Mouse (Mus musculus): ENCODE data around the gene Taf5l. TPM values are rescaled to one million over a fixed set of nuclear protein-coding genes. Genes with fewer than 3 reads are reported as not detected.
"Not testable (repeated sequence)": the region's sequence is repeated elsewhere in the genome, so short reads cannot be mapped to it uniquely, and the experiment has no call there.

The Taf5l gene
- polyA plus RNA-seq, 1 experiment: 20.4 TPM

DNA sequence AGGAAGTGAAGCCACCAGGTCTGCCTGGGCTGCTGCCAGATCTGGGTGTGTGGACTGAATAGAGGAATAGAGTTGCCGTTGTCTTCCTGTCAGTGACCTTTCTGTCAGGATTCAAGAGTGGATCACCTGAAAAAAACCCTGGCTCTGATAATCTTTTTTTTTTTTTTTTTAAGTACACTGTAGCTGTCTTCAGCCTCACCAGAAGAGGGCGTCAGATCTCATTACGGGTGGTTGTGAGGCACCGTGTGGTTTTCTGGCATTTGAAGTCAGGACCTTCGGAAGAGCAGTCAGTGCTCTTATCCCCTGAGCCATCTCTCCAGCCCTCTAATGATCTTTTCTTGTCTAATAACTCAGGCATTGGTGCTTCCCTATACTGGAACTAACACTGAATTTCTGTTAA lies 12.2 kb upstream of the Taf5l start:
- Histone ChIP-seq H3K4me3 (ENCODE audit: insufficient read depth, low read depth, low read length) (no peak overlapping the region), H3K27me3 (replicated peaks; ENCODE audit: control insufficient read depth, insufficient read depth, low read length) (no peaks in the 10 kb centered on the region), H3K36me3 (ENCODE audit: control insufficient read depth, insufficient read depth, low read length) (peaks cover 2% of the 10 kb centered on the region), H3K4me1 (ENCODE audit: control insufficient read depth, insufficient read depth, low read length) (no peaks in the 10 kb centered on the region), H3K27ac (ENCODE audit: insufficient read depth, low read depth, low read length) (no peak overlapping the region)
- no peak for DNase-seq
- WGBS: 58% methylated on average over 5 of the region's 5 CpGs
- TF ChIP-seq POLR2A (IDR thresholded peaks at IDR 0.05; ENCODE audit: low read depth, low read length) (no peak), CTCF (conservative IDR thresholded peaks at IDR 0.05; ENCODE audit: insufficient read depth, insufficient read length, low read depth, low read length) (0 out of 2 replicates have a peak, but pooled peaks have one; percentile 14)

DNA sequence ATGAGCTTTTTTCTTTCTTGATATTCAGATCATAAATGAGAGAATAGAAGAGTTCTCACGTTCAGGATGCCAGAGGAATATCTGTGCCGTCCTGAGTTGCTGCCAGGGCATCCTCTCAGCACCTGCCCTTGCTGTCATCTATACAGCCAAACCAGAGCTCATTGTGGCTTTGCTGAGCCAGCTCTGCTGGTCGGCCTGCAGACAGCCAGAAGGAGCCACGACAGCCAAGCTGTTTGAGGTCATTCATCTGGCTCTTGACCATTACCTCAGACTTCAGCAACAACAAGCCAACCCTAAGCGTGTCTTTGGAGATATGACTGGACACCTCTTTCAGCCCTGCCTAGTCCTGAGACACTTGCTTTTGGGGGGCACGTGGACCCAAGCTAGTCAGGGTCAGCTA lies 6.6 kb upstream of the Taf5l start:
- TF ChIP-seq POLR2A (IDR thresholded peaks at IDR 0.05; ENCODE audit: low read depth, low read length) (no peak), CTCF (conservative IDR thresholded peaks at IDR 0.05; ENCODE audit: insufficient read depth, insufficient read length, low read depth, low read length) (no peak)
- H3K27me3 ChIP-seq (replicated peaks; ENCODE audit: control insufficient read depth, insufficient read depth, low read length): no peaks in the 10 kb centered on the region
- H3K36me3 ChIP-seq (ENCODE audit: control insufficient read depth, insufficient read depth, low read length): no peaks in the 10 kb centered on the region; the same call in 1 of the 2 replicates
- no peaks in the 10 kb centered on the region for H3K4me1 ChIP-seq (ENCODE audit: control insufficient read depth, insufficient read depth, low read length)
- no peak overlapping the region for H3K4me3 ChIP-seq (ENCODE audit: insufficient read depth, low read depth, low read length)
- 85% methylated on average over 6 of the region's 6 CpGs for WGBS
- H3K27ac ChIP-seq (ENCODE audit: insufficient read depth, low read depth, low read length): no peak overlapping the region
- no peak for DNase-seq

DNA sequence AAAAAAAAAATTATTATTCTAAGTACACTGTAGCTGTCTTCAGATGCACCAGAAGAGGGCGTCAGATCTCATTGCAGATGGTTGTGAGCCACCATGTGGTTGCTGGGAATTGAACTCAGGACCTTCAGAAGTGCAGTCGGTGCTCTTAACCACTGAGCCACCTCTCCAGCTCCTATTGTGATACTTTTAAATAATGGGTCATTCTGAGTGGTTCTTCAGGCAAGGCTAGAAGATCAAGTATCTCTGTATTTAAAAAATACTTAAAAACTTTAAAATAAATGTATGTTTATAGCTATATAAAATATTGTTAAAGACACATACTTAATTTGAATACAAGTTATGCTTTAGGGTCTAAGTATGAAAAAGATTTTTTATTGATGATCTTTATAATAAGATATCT lies 5.1 kb upstream of the Taf5l start:
- not testable (repeated sequence) for H3K36me3 ChIP-seq (ENCODE audit: control insufficient read depth, insufficient read depth, low read length); H3K27ac ChIP-seq (ENCODE audit: insufficient read depth, low read depth, low read length); DNase-seq; H3K4me3 ChIP-seq (ENCODE audit: insufficient read depth, low read depth, low read length); H3K27me3 ChIP-seq (replicated peaks; ENCODE audit: control insufficient read depth, insufficient read depth, low read length); H3K4me1 ChIP-seq (ENCODE audit: control insufficient read depth, insufficient read depth, low read length)
- 84% methylated on average over 2 of the region's 2 CpGs for WGBS

GRCm38 (mm10) chr8:124020439-124021236 lies 559 bp downstream of the Taf5l start:
- Histone ChIP-seq H3K27me3 (replicated peaks; ENCODE audit: control insufficient read depth, insufficient read depth, low read length) (no peaks in the 10 kb centered on the region), H3K4me1 (ENCODE audit: control insufficient read depth, insufficient read depth, low read length) (peaks cover 9% of the 10 kb centered on the region; the same call in 1 of the 2 replicates), H3K27ac (ENCODE audit: insufficient read depth, low read depth, low read length) (peak overlapping the region; percentile 65), H3K36me3 (ENCODE audit: control insufficient read depth, insufficient read depth, low read length) (no peaks in the 10 kb centered on the region), H3K4me3 (ENCODE audit: insufficient read depth, low read depth, low read length) (peak overlapping the region; percentile 75)
- no peak for DNase-seq
- TF ChIP-seq POLR2A (IDR thresholded peaks at IDR 0.05; ENCODE audit: low read depth, low read length) (no peak), CTCF (conservative IDR thresholded peaks at IDR 0.05; ENCODE audit: insufficient read depth, insufficient read length, low read depth, low read length) (no peak)
- WGBS: 1% methylated on average over 69 of the region's 87 CpGs

DNA sequence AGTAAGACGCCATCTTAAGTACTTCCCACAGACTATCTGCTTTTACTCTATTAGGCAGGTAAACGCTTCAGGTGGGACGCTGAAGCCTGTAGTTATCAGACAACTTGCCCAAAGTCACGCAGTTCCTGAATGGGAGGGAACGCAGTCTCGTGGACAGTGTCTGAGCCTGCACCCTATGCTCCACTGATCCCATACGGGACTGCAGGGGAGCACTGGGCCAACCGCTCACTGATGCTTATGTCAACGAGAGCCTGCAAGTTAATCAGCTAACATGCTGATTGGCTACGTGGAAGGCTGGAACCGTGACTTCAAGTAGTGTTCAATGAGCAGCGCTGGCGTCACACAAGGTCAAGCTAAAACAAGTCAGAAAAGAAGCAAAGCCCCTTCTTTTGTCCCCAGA lies 1.4 kb downstream of the Taf5l start:
- DNase-seq: peak; percentile 40
- Histone ChIP-seq H3K36me3 (ENCODE audit: control insufficient read depth, insufficient read depth, low read length) (no peaks in the 10 kb centered on the region), H3K4me3 (ENCODE audit: insufficient read depth, low read depth, low read length) (peak overlapping the region; percentile 6; the same call in 1 of the 2 replicates), H3K27me3 (replicated peaks; ENCODE audit: control insufficient read depth, insufficient read depth, low read length) (no peaks in the 10 kb centered on the region), H3K27ac (ENCODE audit: insufficient read depth, low read depth, low read length) (no peak overlapping the region), H3K4me1 (ENCODE audit: control insufficient read depth, insufficient read depth, low read length) (peaks cover 9% of the 10 kb centered on the region; the same call in 1 of the 2 replicates)
- WGBS: 35% methylated on average over 13 of the region's 13 CpGs
- no peak for TF ChIP-seq CTCF (conservative IDR thresholded peaks at IDR 0.05; ENCODE audit: insufficient read depth, insufficient read length, low read depth, low read length)

DNA sequence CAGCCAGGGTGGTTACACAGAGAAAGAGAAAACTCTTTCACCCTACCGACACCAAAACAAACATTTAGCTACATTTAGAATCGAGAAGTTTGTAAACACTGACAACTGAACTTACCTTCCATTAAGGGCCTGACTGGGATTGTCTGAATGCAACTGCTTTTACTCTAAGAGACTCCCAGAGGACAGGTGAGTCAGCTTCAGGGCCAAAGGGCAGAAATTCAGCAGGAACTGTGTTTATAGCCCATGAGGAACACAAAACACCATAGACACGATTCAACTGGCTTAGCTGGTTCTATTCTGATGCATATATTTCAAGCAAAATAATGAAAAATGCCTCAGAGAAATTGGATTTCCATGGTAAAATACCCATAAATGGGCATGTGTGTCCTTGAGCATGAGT lies 6.4 kb downstream of the Taf5l start:
- TF ChIP-seq CTCF (conservative IDR thresholded peaks at IDR 0.05; ENCODE audit: insufficient read depth, insufficient read length, low read depth, low read length): no peak
- no peak for TF ChIP-seq POLR2A (IDR thresholded peaks at IDR 0.05; ENCODE audit: low read depth, low read length)
- H3K4me1 ChIP-seq (ENCODE audit: control insufficient read depth, insufficient read depth, low read length): peaks cover 7% of the 10 kb centered on the region; the same call in 1 of the 2 replicates
- H3K27me3 ChIP-seq (replicated peaks; ENCODE audit: control insufficient read depth, insufficient read depth, low read length): no peaks in the 10 kb centered on the region
- no peaks in the 10 kb centered on the region for H3K36me3 ChIP-seq (ENCODE audit: control insufficient read depth, insufficient read depth, low read length)
- H3K4me3 ChIP-seq (ENCODE audit: insufficient read depth, low read depth, low read length): no peak overlapping the region
- WGBS: 53% methylated on average over 3 of the region's 3 CpGs
- no peak overlapping the region for H3K27ac ChIP-seq (ENCODE audit: insufficient read depth, low read depth, low read length)
- DNase-seq: peak; percentile 11

DNA sequence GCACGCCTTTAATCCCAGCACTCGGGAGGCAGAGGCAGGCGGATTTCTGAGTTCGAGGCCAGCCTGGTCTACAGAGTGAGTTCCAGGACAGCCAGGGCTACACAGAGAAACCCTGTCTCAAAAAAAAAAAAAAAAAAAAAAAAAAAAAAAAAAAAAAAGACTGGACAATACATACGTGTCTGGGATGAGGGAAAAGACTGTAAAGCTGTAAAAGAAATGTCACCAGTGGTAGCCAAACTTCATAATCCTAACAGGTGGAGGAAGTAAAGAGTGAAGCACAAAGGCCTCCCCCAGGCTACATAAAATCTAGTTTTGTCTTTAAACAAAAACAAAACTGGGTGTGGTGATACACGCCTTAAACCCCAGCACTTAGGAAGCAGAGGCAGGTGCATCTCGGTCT lies 6.9 kb downstream of the Taf5l start:
- DNase-seq; H3K27ac ChIP-seq (ENCODE audit: insufficient read depth, low read depth, low read length); H3K27me3 ChIP-seq (replicated peaks; ENCODE audit: control insufficient read depth, insufficient read depth, low read length): not testable (repeated sequence)

More for the DNA sequence above, 6.9 kb downstream of the Taf5l start:
- not testable (repeated sequence) for H3K36me3 ChIP-seq (ENCODE audit: control insufficient read depth, insufficient read depth, low read length); H3K4me1 ChIP-seq (ENCODE audit: control insufficient read depth, insufficient read depth, low read length); H3K4me3 ChIP-seq (ENCODE audit: insufficient read depth, low read depth, low read length)
- WGBS: 88% methylated on average over 7 of the region's 7 CpGs
